Mouse (Mus musculus) hematopoietic stem cell, adult 5-6 weeks (primary cell): ENCODE measurements at regions not wholly inside any gene's neighbourhood (a gene's known extent, or its start where the extent isn't known, plus 50 kb on each side); places are given as distances from the start of the nearest gene placed in this dataset.

Source experiments
- ATAC-seq, 2 experiments: fragments of 125-278 bp in 1 of 2; replicated peaks in 1 of 2; 2 replicates each; pipeline ENCODE4 v1.8.0; 2016 to 2017; ENCODE audit warnings: inconsistent platforms in 2 of 2, mild to moderate bottlenecking in 2 of 2, moderate number of reproducible peaks in 2 of 2, low read depth in 1 of 2, moderate TSS enrichment in 1 of 2; ENCODE audit not compliant: low FRiP score in 2 of 2, poor library complexity in 2 of 2, severe bottlenecking in 2 of 2, insufficient read depth in 1 of 2, low TSS enrichment in 1 of 2

- 0 out of 4 replicates have a peak, but pooled peaks of 1 of the 2 experiments have one; percentile 32 for ATAC-seq
Measured at GRCm38 (mm10) chr16:76554846-76555245, 181.2 kb upstream of the Nrip1 start.

GRCm38 (mm10) chr16:76549628-76550027 lies 176.0 kb upstream of the Nrip1 start:
- ATAC-seq, result peak; percentile 92 to 95

GRCm38 (mm10) chr16:76547087-76547486 lies 173.5 kb upstream of the Nrip1 start:
- no peak for ATAC-seq

GRCm38 (mm10) chr16:76546632-76547031 lies 173.0 kb upstream of the Nrip1 start:
- no peak for ATAC-seq

- ATAC-seq, result no peak
Measured at GRCm38 (mm10) chr16:76545942-76546341, 172.3 kb upstream of the Nrip1 start.

GRCm38 (mm10) chr16:76544972-76545371 lies 171.3 kb upstream of the Nrip1 start:
- no peak for ATAC-seq

- ATAC-seq, result no peak
Measured at GRCm38 (mm10) chr16:76540964-76541363, 167.3 kb upstream of the Nrip1 start.

- no peak for ATAC-seq
Measured at GRCm38 (mm10) chr16:76540328-76540923, 166.8 kb upstream of the Nrip1 start.

GRCm38 (mm10) chr16:76539669-76540068 lies 166.0 kb upstream of the Nrip1 start:
- 0 out of 4 replicates have a peak, but pooled peaks of 1 of the 2 experiments have one; percentile 8 for ATAC-seq

GRCm38 (mm10) chr16:76537871-76538270 lies 164.2 kb upstream of the Nrip1 start:
- ATAC-seq, result peak; percentile 89 to 91

- peak; percentile 85 to 90 for ATAC-seq
Measured at GRCm38 (mm10) chr16:76532928-76533217, 159.2 kb upstream of the Nrip1 start.

- ATAC-seq, result peak; percentile 20 to 41; a peak in 3 of 4 replicates
Measured at GRCm38 (mm10) chr16:76532142-76532927, 158.7 kb upstream of the Nrip1 start.

GRCm38 (mm10) chr16:76530886-76531285 lies 157.3 kb upstream of the Nrip1 start:
- no peak; a peak in 1 of 4 replicates for ATAC-seq

GRCm38 (mm10) chr16:76529613-76530012 lies 156.0 kb upstream of the Nrip1 start:
- no peak for ATAC-seq

- peak; percentile 59 to 73; a peak in 3 of 4 replicates for ATAC-seq
Measured at GRCm38 (mm10) chr16:76527106-76527949, 153.7 kb upstream of the Nrip1 start.

- ATAC-seq, result no peak
Measured at GRCm38 (mm10) chr16:76525563-76525962, 151.9 kb upstream of the Nrip1 start.

GRCm38 (mm10) chr16:76524921-76525320 lies 151.3 kb upstream of the Nrip1 start:
- no peak for ATAC-seq

GRCm38 (mm10) chr16:76521142-76521541 lies 147.5 kb upstream of the Nrip1 start:
- no peak for ATAC-seq
